Mouse (Mus musculus): Measurements from ENCODE around the gene Yrdc.

The Yrdc gene

GRCm38 (mm10) chr4:124850933-124851658, 617 bp downstream of the Yrdc start, which contains the start of gene 1110065P20Rik:
Gene 1110065P20Rik, minus strand, starts transcription at chr4:124851196.
- peak; percentile 86 for DNase-seq (ENCODE audit: low spot score)

- no peak for DNase-seq (ENCODE audit: low spot score)
Measured at GRCm38 (mm10) chr4:124856294-124856693, 5.8 kb downstream of the Yrdc start.

- no peak for DNase-seq (ENCODE audit: low spot score)
Measured at GRCm38 (mm10) chr4:124858370-124858769, 7.9 kb downstream of the Yrdc start.

- DNase-seq (ENCODE audit: low spot score): peak; percentile 71
Measured at GRCm38 (mm10) chr4:124860446-124860845, 10.0 kb downstream of the Yrdc start.

- DNase-seq (ENCODE audit: low spot score): no peak
Measured at GRCm38 (mm10) chr4:124861283-124862188, 11.1 kb downstream of the Yrdc start, which contains the start of gene Maneal. Gene Maneal, minus strand, starts transcription at chr4:124862171.

- peak; percentile 21 for DNase-seq (ENCODE audit: low spot score)
Measured at GRCm38 (mm10) chr4:124872719-124873118, 22.2 kb downstream of the Yrdc start.

- DNase-seq (ENCODE audit: low spot score): no peak
Measured at GRCm38 (mm10) chr4:124880599-124880998, 30.1 kb downstream of the Yrdc start, which contains the start of gene Epha10. Gene Epha10, plus strand, starts transcription at chr4:124880899.

GRCm38 (mm10) chr4:124881341-124881908, 30.9 kb downstream of the Yrdc start:
- peak; percentile 61 for DNase-seq (ENCODE audit: low spot score)

GRCm38 (mm10) chr4:124882151-124882729, 31.8 kb downstream of the Yrdc start:
- DNase-seq (ENCODE audit: low spot score): no peak

GRCm38 (mm10) chr4:124888702-124889101, 38.2 kb downstream of the Yrdc start:
- no peak for DNase-seq (ENCODE audit: low spot score)

- no peak for DNase-seq (ENCODE audit: low spot score)
Measured at GRCm38 (mm10) chr4:124889935-124890334, 39.5 kb downstream of the Yrdc start.

GRCm38 (mm10) chr4:124890831-124891230, 40.4 kb downstream of the Yrdc start:
- DNase-seq (ENCODE audit: low spot score): no peak

GRCm38 (mm10) chr4:124893769-124894168, 43.3 kb downstream of the Yrdc start:
- no peak for DNase-seq (ENCODE audit: low spot score)

GRCm38 (mm10) chr4:124894508-124895428, 44.3 kb downstream of the Yrdc start:
- DNase-seq (ENCODE audit: low spot score): no peak

GRCm38 (mm10) chr4:124898428-124898827, 47.9 kb downstream of the Yrdc start:
- no peak for DNase-seq (ENCODE audit: low spot score)

GRCm38 (mm10) chr4:124899906-124900305, 49.4 kb downstream of the Yrdc start:
- DNase-seq (ENCODE audit: low spot score): no peak

All from testis, postnatal 14 days (tissue).